Mouse (Mus musculus) pancreas, adult 10 weeks (tissue): ENCODE results near the gene Pde11a. TPM values are rescaled to one million over a fixed set of nuclear protein-coding genes. Genes with fewer than 3 reads are reported as not detected.

Experiments used
- polyA plus RNA-seq: library from polyadenylated mRNA; stranded (reverse); fragments of 350-450 nt; fragmentation: Illumina TruSeq; extraction: RNeasy Lipid Tissue Mini Kit (QIAGEN cat#74804); gene quantifications from one replicate; pipeline ENCODE4 v1.2.3, GENCODE M21; 2015; ENCODE audit warnings: low read depth, low replicate concordance; ENCODE audit not compliant: insufficient read depth

Pde11a gene
- not detected for polyA plus RNA-seq

GRCm38 (mm10) chr2:76338215-76339156, at the start of gene Pde11a:
TSS of gene Pde11a (minus strand) at chr2:76338774.

GRCm38 (mm10) chr2:76369821-76370655, 31.5 kb upstream of the Pde11a start, which contains the start of gene Rbm45:
TSS of gene Rbm45 (plus strand) at chr2:76369984.

GRCm38 (mm10) chr2:76360226-76360625, 21.7 kb upstream of the Pde11a start, which contains the start of gene Cyct:
TSS of gene Cyct (minus strand) at chr2:76360450.

GRCm38 (mm10) chr2:75981440-75982081, 357.0 kb downstream of the Pde11a start, which contains the start of gene Ttc30a1:
TSS of gene Ttc30a1 (minus strand) at chr2:75981967.

GRCm38 (mm10) chr2:75977752-75978368, 360.7 kb downstream of the Pde11a start, which contains the start of gene Ttc30a2:
TSS of gene Ttc30a2 (minus strand) at chr2:75978170.

Other genes with a start within 250 kb of the Pde11a start
- gene Cyct, start 21.7 kb upstream of the Pde11a start, polyA plus RNA-seq: not detected
- gene Rbm45, start 31.2 kb upstream of the Pde11a start, polyA plus RNA-seq: 3.5 TPM
- 1.7 TPM for gene Osbpl6, start 67.7 kb upstream of the Pde11a start, polyA plus RNA-seq